Mouse (Mus musculus) liver, embryonic 11.5 days (tissue): ENCODE data around the gene Nup210l. TPM values are rescaled to one million over a fixed set of nuclear protein-coding genes. Genes with fewer than 3 reads are reported as not detected.

Source experiments
- ATAC-seq: fragments of 200-750 bp; cut with Nextera tagmentation; replicated peaks from 2 replicates; pipeline ENCODE4 v1.8.0; 2017; ENCODE audit warnings: moderate number of reproducible peaks, mild to moderate bottlenecking, moderate TSS enrichment, moderate library complexity; ENCODE audit not compliant: low FRiP score
- DNase-seq: peaks from one replicate; pipeline ENCODE4 v3.0.0-alpha.2; 2017; ENCODE audit warnings: low spot score
- H3K27ac ChIP-seq: fragments of 300-500 bp; sonication (generic); 2 replicates; pipeline ENCODE4 v1.5.1; 2014; ENCODE audit warnings: mild to moderate bottlenecking, low read depth, low read length, control low read depth
- H3K27me3 ChIP-seq: fragments of 300-500 bp; sonication (generic); replicated peaks from 2 replicates; pipeline ENCODE4 v1.6.1; 2014; ENCODE audit warnings: low read length, mixed read lengths; ENCODE audit not compliant: control insufficient read depth, insufficient read depth
- H3K36me3 ChIP-seq: fragments of 300-500 bp; sonication (generic); 2 replicates; pipeline ENCODE4 v1.6.1; 2014; ENCODE audit warnings: mild to moderate bottlenecking, low read length, moderate library complexity, mixed read lengths; ENCODE audit not compliant: control insufficient read depth, insufficient read depth
- H3K4me1 ChIP-seq: fragments of 300-500 bp; sonication (generic); replicated peaks from 2 replicates; pipeline ENCODE4 v1.6.1; 2014; ENCODE audit warnings: low read length, mixed read lengths; ENCODE audit not compliant: control insufficient read depth, insufficient read depth
- H3K4me2 ChIP-seq: fragments of 300-500 bp; sonication (generic); 2 replicates; pipeline ENCODE4 v1.6.1; 2014; ENCODE audit warnings: mild to moderate bottlenecking, control low read depth, moderate library complexity
- H3K4me3 ChIP-seq: fragments of 300-500 bp; sonication (generic); 2 replicates; pipeline ENCODE4 v1.5.1; 2014; ENCODE audit warnings: low read depth, low read length, control low read depth
- H3K9ac ChIP-seq: fragments of 300-500 bp; sonication (generic); 2 replicates; pipeline ENCODE4 v1.6.1; 2014; ENCODE audit warnings: low read depth, low read length, control low read depth
- H3K9me3 ChIP-seq: fragments of 300-500 bp; sonication (generic); 2 replicates; pipeline ENCODE4 v1.6.1; 2016; ENCODE audit warnings: low read length, inconsistent platforms, mixed read lengths; ENCODE audit not compliant: control insufficient read depth
- WGBS: fragments of 180-500 bp; shearing (Covaris S2); extraction: QIAGEN DNeasy Blood & Tissue Kit; methylation state at CpG from one replicate; pipeline ENCODE4 v1.1.7; 2014; 5-methylcytosine and 5-hydroxymethylcytosine counted together
- polyA plus RNA-seq: library from polyadenylated mRNA; unstranded; fragments of >200 nt; fragmentation: Nextera tagmentation; extraction: Ambion mirVana; gene quantifications from 2 replicates; pipeline ENCODE4 v1.2.1, GENCODE M21; 2014

Gene Nup210l
- polyA plus RNA-seq, 1 experiment from 2014 or later, result 0.49 TPM

DNA sequence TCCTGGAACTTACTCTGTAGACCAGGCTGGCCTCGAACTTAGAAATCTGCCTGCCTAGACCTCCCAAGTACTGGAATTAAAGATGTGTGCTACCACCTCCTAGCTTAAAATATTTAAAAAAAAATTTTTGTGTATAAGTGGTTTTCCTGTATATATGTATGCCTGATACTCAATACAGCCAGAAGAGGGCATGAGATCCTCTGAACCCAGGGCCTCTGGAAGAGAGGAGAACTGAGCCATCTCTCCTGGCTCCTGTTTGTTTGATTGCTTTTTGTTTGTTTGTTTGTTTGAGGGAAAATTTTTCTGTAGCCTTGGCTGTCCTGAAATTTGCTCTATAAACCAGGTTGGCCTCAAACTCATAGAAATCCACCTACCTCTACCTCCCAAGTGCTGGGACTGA lies 29.4 kb downstream of the Nup210l start:
- no peak overlapping the region for H3K4me3 ChIP-seq
- no peaks in the 10 kb centered on the region for H3K4me1 ChIP-seq
- no peaks in the 10 kb centered on the region for H3K27me3 ChIP-seq
- H3K27ac ChIP-seq, result no peak overlapping the region
- H3K4me2 ChIP-seq, result no peak overlapping the region
- H3K9ac ChIP-seq, result no peak overlapping the region
- no peaks in the 10 kb centered on the region for H3K36me3 ChIP-seq
- DNase-seq, result no peak
- no peaks in the 10 kb centered on the region for H3K9me3 ChIP-seq
- WGBS, result 80% methylated on average over 1 of the region's 1 CpGs
- no peak for ATAC-seq

DNA sequence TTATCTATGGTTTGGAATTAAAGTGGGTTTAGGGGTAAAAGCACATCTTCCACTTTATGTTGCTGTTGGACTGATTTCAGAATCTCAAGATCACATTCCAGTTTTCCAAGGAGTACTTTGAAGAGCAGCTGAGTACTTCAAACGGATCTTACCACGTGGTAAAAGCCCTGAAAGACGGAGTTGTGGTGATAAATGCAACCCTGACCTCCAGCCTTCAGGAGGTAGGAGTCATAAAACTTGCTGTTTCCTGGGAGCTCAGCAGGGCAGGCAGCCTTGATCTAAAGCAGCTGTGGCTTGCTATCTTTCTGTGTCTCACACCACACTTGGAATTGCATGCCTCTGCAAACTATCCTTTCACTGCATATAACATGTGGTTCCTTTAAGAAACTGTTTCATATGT lies 30.6 kb downstream of the Nup210l start:
- H3K27me3 ChIP-seq, result no peaks in the 10 kb centered on the region
- ATAC-seq (no peak), DNase-seq (no peak)
- no peak overlapping the region for H3K4me3 ChIP-seq
- H3K4me1 ChIP-seq, result no peaks in the 10 kb centered on the region
- no peaks in the 10 kb centered on the region for H3K9me3 ChIP-seq
- no peak overlapping the region for H3K27ac ChIP-seq
- H3K9ac ChIP-seq, result no peak overlapping the region
- no peaks in the 10 kb centered on the region for H3K36me3 ChIP-seq
- 40% methylated on average over 3 of the region's 3 CpGs for WGBS
- no peak overlapping the region for H3K4me2 ChIP-seq

DNA sequence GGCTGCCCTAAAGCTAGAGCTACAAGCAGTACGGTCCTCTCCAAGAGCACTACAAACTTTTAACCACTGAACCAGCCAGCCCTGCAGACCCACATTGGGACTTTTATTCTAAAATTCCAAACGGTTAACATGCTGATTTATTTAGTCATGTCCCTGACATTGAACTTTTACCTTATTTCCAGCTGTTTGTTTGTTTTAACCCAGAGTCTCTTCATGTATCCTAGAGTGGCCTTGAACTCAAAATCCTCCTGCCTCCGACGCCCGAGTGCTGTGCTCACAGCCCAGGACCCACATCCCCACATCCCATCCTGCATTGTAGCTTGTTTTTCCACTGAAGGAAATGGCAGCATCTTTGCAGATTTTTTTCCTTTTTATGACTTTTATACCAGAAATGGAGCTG lies 31.1 kb downstream of the Nup210l start:
- Histone ChIP-seq H3K9ac (no peak overlapping the region), H3K27me3 (no peaks in the 10 kb centered on the region), H3K4me2 (no peak overlapping the region), H3K4me3 (no peak overlapping the region), H3K27ac (no peak overlapping the region), H3K9me3 (no peaks in the 10 kb centered on the region), H3K36me3 (no peaks in the 10 kb centered on the region), H3K4me1 (no peaks in the 10 kb centered on the region)
- 69% methylated on average over 5 of the region's 5 CpGs for WGBS
- no peak for DNase-seq
- ATAC-seq, result no peak

DNA sequence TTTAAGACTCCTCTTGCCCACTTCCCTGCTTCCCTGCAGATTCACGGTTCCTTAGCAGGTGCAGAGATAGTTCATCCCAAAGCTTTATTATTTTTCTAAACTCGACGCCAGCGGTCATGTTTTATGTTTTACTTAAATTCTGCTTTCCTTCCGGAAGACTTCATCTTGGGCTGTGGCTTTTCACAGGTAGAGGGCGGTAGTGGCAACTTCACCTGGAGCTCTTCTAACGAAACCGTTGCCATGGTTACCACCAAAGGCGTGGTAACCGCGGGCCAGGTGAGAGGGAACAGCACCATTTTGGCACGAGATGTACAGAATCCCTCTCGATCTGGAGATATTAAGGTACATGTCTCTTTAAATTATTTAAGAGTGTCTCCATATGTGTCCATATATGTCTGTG lies 32.7 kb downstream of the Nup210l start:
- Histone ChIP-seq H3K4me2 (no peak overlapping the region), H3K36me3 (no peaks in the 10 kb centered on the region), H3K4me3 (no peak overlapping the region), H3K9ac (no peak overlapping the region), H3K27me3 (no peaks in the 10 kb centered on the region), H3K4me1 (no peaks in the 10 kb centered on the region), H3K9me3 (no peaks in the 10 kb centered on the region), H3K27ac (no peak overlapping the region)
- DNase-seq (no peak), ATAC-seq (no peak)
- WGBS, result 40% methylated on average over 13 of the region's 13 CpGs

DNA sequence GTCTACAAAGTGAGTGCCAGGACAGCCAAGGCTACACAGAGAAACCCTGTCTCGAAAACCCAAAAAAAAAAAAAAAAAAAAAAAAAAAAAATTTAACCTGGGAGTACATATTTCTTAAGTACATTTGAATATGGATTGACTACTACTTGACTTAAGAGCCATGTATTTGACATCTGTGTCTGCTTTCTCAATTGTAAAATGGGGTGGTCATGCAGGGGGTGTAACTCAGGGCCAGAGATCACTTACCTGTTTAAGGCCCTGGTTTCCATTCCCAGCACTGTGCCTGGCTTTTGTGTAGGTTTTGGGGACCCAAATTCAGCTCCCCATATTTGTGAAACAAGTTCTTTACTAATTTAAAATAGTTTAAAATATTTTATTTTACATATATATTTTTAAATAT lies 33.7 kb downstream of the Nup210l start:
- ATAC-seq (no peak), DNase-seq (no peak)
- Histone ChIP-seq H3K4me3 (no peak overlapping the region), H3K9ac (no peak overlapping the region), H3K27ac (no peak overlapping the region), H3K36me3 (no peaks in the 10 kb centered on the region), H3K4me1 (no peaks in the 10 kb centered on the region), H3K9me3 (no peaks in the 10 kb centered on the region), H3K4me2 (no peak overlapping the region), H3K27me3 (no peaks in the 10 kb centered on the region)
- WGBS, result no CpG with 5 or more reads among the region's 1 CpGs

DNA sequence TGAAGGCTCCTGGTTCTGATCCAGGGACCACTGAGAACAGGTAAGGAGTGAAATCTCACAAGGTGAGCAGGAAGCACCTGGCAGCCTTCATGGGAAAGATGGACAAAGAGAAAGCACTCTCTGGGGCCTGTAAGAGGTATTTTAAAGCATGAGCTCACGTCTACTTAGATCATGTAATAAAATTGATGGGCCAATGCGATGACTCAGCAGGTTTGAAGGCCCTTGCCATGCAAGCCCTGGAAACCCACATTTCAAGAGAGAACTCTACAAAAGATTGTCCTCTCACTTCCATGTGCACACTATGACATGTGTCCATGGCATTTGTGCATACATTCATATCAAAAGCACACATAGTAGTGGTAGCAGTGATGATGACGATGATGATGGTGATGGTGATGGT lies 36.0 kb downstream of the Nup210l start:
- H3K4me1 ChIP-seq, result no peaks in the 10 kb centered on the region
- H3K4me3 ChIP-seq, result no peak overlapping the region
- H3K27ac ChIP-seq, result no peak overlapping the region
- WGBS, result 95% methylated on average over 3 of the region's 3 CpGs
- no peaks in the 10 kb centered on the region for H3K9me3 ChIP-seq
- no peaks in the 10 kb centered on the region for H3K27me3 ChIP-seq
- H3K36me3 ChIP-seq, result no peaks in the 10 kb centered on the region
- DNase-seq (no peak), ATAC-seq (no peak)
- H3K9ac ChIP-seq, result no peak overlapping the region
- no peak overlapping the region for H3K4me2 ChIP-seq

DNA sequence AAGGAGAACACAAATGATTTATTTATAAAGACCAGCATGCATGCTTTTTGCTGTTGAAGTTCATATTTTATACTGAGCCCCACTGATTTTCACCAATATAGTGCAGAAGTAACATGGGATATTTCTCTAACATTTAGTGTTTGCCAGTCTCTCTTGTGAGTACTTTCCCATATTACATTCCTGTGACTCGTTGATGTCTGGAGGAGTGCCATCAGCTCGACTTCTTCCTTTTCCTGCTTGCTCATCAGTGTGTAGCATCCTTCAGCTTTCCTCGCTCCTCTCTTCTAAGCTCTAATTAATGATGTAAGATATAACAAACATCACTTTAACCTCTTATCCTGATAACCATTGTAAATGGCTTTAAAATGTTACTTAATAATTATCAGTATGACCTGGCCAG lies 41.5 kb downstream of the Nup210l start:
- Histone ChIP-seq H3K4me2 (no peak overlapping the region), H3K27ac (no peak overlapping the region), H3K36me3 (no peaks in the 10 kb centered on the region), H3K9ac (no peak overlapping the region), H3K9me3 (no peaks in the 10 kb centered on the region), H3K4me1 (no peaks in the 10 kb centered on the region), H3K27me3 (no peaks in the 10 kb centered on the region), H3K4me3 (no peak overlapping the region)
- DNase-seq (no peak), ATAC-seq (no peak)
- 65% methylated on average over 3 of the region's 3 CpGs for WGBS

DNA sequence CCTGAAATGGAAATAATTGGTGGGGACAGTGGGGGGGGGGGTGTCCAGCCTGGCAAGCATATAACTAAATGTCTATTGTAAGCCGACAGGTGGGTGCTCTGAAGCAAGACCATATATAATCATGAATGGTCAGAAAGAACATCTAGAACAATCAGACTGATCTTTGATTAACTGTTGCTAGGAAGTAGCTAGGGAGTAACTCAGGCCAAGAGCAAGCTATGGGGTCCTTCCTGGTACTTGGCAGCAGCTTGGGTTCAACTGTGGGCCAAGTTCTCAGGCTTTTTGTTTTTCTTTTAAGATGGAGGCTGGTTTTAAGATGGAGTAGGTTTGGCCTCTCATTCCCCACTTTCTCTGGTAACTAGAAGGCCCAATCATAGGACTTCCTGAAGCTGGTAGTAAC lies 42.7 kb downstream of the Nup210l start:
- no peaks in the 10 kb centered on the region for H3K27me3 ChIP-seq
- DNase-seq, result no peak
- H3K9ac ChIP-seq, result no peak overlapping the region
- H3K4me1 ChIP-seq, result no peaks in the 10 kb centered on the region
- H3K4me2 ChIP-seq, result no peak overlapping the region
- 90% methylated on average over 1 of the region's 1 CpGs for WGBS
- no peak for ATAC-seq
- H3K36me3 ChIP-seq, result no peaks in the 10 kb centered on the region
- no peak overlapping the region for H3K4me3 ChIP-seq
- H3K27ac ChIP-seq, result no peak overlapping the region
- no peaks in the 10 kb centered on the region for H3K9me3 ChIP-seq

DNA sequence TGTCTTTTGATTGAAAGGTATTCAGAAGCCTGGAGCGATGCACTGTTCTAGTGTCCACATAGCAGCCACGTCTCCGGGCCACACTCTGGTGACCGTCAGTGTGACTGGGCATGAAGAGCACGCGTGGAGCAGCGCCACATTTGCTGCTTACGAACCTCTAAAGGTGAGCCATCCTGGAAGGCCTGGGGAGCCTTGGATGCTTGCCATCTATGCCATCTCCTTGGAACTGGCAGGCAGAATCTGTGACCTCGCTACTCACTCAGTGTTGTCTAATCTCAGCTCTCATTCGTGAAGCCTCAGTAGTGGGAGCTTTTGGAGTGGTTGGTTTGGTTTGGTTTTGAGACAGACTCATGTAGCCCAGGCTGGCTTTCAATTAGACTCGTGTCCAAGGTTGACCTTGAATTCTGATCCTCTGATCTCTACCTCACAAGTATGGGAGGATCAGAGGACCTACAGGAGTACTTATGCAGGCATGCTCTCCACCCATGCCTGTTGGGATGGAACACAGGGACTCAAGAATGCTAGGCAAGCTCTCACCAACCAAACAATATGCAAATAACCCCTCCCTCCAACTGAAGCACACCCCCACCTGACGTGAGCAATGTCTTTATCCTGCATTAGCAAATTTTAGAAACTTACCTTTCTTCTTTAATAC lies 47.3 kb downstream of the Nup210l start:
- Histone ChIP-seq H3K36me3 (no peaks in the 10 kb centered on the region), H3K4me3 (no peak overlapping the region), H3K27me3 (no peaks in the 10 kb centered on the region), H3K27ac (no peak overlapping the region), H3K9me3 (no peaks in the 10 kb centered on the region), H3K9ac (no peak overlapping the region), H3K4me1 (no peaks in the 10 kb centered on the region), H3K4me2 (no peak overlapping the region)
- 86% methylated on average over 12 of the region's 12 CpGs for WGBS
- DNase-seq (no peak), ATAC-seq (no peak)
